Mouse (Mus musculus): ENCODE data around the gene Esrrb. TPM values are rescaled to one million over a fixed set of nuclear protein-coding genes. Genes with fewer than 3 reads are reported as not detected.

Gene Esrrb
- polyA plus RNA-seq, 1 experiment from 2014 or later: 0.74 TPM

DNA sequence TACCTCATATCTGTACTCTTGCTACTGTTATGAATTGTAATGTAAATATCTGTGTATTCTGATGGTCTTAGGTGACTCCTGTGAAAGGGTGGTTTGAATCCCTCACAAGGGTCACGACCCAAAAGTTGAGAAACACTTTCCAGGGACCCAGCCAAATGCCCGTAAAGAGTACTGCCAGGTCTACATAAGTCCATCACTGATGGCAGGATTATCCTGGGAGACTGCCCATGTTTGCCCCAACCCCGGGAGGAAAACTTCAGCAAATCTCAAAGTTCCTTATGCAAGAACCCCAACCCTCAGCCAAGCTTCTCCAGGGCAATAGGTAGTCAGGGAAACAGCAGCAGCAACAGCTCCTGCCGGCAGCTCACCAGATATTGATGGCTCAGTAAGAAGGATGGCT lies 178.6 kb downstream of the Esrrb start:
- Histone ChIP-seq H3K9ac (no peak overlapping the region), H3K36me3 (no peaks in the 10 kb centered on the region), H3K4me1 (no peaks in the 10 kb centered on the region), H3K4me2 (replicated peaks) (no peak overlapping the region), H3K27me3 (peaks cover 14% of the 10 kb centered on the region; the same call in 1 of the 2 replicates), H3K4me3 (no peak overlapping the region), H3K27ac (no peak overlapping the region), H3K9me3 (no peaks in the 10 kb centered on the region)
- no peak for ATAC-seq (ENCODE audit: low FRiP score, low read depth)
- WGBS: 79% methylated on average over 4 of the region's 4 CpGs

DNA sequence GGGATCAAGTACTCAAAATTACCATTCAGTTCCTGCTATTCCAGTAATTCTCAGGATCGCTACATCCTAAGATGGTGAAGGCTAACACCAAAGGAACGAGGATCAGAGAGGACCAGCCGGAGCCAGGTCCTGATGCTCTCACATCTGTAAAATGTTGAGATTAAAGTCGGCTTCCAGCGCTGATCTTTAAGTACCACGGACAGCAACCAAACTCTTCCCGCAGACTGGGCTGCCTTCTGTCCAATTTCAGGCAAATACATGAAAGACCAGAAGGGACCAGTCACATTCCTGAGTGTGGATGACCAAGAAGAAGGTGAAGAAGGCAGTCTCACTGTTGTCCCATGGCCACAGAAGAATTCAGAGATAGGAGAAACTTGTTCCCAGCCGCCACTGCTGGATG lies 186.9 kb downstream of the Esrrb start:
- Histone ChIP-seq H3K4me2 (replicated peaks) (no peak overlapping the region), H3K9me3 (no peaks in the 10 kb centered on the region), H3K4me1 (no peaks in the 10 kb centered on the region), H3K27me3 (peaks cover 4% of the 10 kb centered on the region), H3K9ac (no peak overlapping the region), H3K27ac (no peak overlapping the region), H3K36me3 (no peaks in the 10 kb centered on the region), H3K4me3 (no peak overlapping the region)
- no peak for ATAC-seq (ENCODE audit: low FRiP score, low read depth)
- WGBS: 22% methylated on average over 8 of the region's 8 CpGs

DNA sequence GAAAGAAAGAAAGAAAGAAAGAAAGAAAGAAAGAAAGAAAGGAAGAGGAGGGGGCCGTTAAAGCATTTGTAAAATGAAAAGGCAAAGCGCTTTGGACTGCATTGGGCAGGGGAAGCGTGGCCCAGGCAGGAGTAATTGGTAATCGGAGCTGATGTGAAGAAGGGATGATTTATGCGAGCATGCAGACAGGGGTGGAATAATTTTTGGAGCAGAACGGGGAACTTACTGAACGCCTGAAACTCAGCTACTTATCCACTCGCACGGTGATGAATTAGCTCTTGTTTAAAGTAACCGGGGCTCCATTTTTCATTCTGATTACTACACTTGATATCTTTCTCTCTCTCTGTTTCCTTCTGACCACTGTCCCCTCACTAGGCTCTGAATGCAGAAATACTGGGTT lies 192.1 kb downstream of the Esrrb start:
- WGBS: 57% methylated on average over 10 of the region's 10 CpGs
- H3K36me3 ChIP-seq: no peaks in the 10 kb centered on the region
- H3K9me3 ChIP-seq: no peaks in the 10 kb centered on the region
- no peak for ATAC-seq (ENCODE audit: low FRiP score, low read depth)
- H3K4me2 ChIP-seq (replicated peaks): no peak overlapping the region
- no peak overlapping the region for H3K4me3 ChIP-seq
- no peak overlapping the region for H3K27ac ChIP-seq
- no peak overlapping the region for H3K9ac ChIP-seq
- H3K4me1 ChIP-seq: no peaks in the 10 kb centered on the region
- no peaks in the 10 kb centered on the region; the same call in 1 of the 2 replicates for H3K27me3 ChIP-seq

DNA sequence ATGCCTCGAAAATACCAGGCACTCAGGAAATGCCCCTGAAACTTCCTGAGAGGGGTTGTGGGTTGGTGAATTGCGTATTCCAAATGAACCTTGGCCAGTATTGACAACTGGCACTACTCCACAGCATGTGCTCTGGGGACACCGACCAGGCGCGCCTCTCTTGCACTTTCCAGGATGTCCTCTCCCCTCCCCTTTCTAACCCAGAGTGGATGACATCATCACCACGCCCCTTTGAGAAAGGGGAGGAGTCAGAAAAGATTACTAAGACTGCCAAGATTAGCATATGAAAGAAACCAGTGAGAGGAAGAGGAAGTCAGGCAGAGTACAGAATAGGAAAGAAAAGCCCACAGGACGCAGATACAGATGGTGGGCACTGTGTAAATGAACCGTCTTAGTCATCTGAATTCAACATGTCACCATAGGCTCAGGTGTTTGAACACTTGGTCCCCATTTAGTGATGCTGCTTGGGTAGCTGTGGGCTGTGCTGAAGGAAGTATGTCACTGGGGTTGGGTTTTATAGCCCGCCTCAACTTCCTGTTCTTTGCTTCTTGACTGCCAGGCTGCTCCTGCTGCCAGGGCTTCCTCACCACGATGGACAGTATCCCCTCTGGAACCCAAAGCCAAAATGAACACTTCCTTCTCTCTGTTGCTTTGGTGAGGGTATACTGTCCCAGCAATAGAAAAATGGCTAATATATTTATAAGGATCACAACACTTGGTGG lies 196.0 kb downstream of the Esrrb start:
- H3K9ac ChIP-seq: no peak overlapping the region
- 0 out of 2 replicates have a peak, but pooled peaks cover 2% of the 10 kb centered on the region for H3K27me3 ChIP-seq
- H3K4me3 ChIP-seq: no peak overlapping the region
- no peak overlapping the region for H3K27ac ChIP-seq
- no peaks in the 10 kb centered on the region for H3K36me3 ChIP-seq
- no peak overlapping the region for H3K4me2 ChIP-seq (replicated peaks)
- H3K4me1 ChIP-seq: no peaks in the 10 kb centered on the region
- WGBS: 46% methylated on average over 10 of the region's 10 CpGs
- no peak for ATAC-seq (ENCODE audit: low FRiP score, low read depth)
- no peaks in the 10 kb centered on the region for H3K9me3 ChIP-seq

DNA sequence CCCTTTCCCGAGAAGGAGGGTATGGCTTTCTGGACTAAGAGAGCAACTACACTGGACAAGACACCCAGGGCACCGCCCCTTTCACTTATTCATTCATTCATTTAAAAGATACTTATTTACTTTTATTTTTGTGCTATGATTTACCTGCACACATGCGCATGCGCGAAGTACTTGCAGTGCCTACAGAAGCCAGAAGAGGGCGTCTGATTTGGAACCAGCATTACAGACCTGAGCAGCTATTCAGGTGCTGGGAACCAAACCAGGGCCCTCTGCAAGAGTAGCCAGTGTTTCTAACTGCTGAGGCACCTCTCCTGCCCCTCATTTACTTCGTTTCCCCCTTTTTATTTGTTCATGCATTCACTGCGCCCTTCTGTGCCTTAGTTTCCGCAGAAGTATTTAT lies 198.0 kb downstream of the Esrrb start:
- no peak for ATAC-seq (ENCODE audit: low FRiP score, low read depth)
- Histone ChIP-seq H3K27me3 (0 out of 2 replicates have a peak, but pooled peaks cover 2% of the 10 kb centered on the region), H3K9me3 (no peaks in the 10 kb centered on the region), H3K36me3 (no peaks in the 10 kb centered on the region), H3K9ac (no peak overlapping the region), H3K4me1 (no peaks in the 10 kb centered on the region), H3K27ac (no peak overlapping the region), H3K4me3 (no peak overlapping the region), H3K4me2 (replicated peaks) (no peak overlapping the region)
- 89% methylated on average over 9 of the region's 9 CpGs for WGBS

DNA sequence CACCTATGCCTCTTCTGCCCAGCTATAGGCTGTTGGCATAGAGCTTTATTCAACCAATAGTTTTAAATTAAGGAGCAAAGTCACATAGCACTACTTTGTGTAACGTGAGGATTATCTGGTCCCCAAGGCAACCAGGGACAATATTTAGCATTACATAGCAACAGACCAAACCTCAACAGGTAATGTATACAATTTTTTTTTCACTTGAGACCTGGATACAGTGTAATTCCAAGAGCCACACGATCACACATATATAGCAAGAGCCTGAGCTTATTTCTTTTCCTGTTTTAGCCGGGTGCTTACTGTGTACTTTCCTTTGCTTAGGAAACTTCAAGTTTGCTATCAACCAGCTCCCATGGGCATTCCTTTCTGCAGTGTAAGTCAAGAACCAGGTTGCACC lies 201.8 kb downstream of the Esrrb start:
- 75% methylated on average over 3 of the region's 3 CpGs for WGBS
- no peaks in the 10 kb centered on the region for H3K4me1 ChIP-seq
- H3K27me3 ChIP-seq: 0 out of 2 replicates have a peak, but pooled peaks cover 2% of the 10 kb centered on the region
- no peak overlapping the region for H3K9ac ChIP-seq
- H3K36me3 ChIP-seq: no peaks in the 10 kb centered on the region
- H3K4me2 ChIP-seq (replicated peaks): no peak overlapping the region
- no peak for ATAC-seq (ENCODE audit: low FRiP score, low read depth)
- H3K4me3 ChIP-seq: no peak overlapping the region
- no peak overlapping the region for H3K27ac ChIP-seq
- no peaks in the 10 kb centered on the region for H3K9me3 ChIP-seq

DNA sequence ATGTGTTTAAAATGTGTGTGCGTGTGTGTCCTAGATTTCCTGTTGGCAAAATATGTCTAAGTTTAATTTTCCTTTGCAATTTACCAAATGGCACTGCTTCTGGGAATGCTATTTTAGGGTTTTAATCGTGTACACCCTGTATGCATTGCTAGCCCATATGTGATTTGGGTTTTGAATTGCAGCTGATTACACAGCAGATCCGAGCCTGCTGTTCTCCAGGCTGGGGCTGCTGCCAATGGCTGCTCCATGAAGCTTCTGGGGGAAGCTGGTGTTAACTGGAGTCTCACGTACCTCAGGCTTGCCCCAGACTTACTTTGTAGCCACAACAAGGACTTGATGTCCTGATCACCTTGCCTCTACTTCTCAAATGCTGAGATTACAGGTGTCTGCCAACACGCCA lies 205.1 kb downstream of the Esrrb start:
- ATAC-seq (ENCODE audit: low FRiP score, low read depth): no peak
- no peak overlapping the region for H3K27ac ChIP-seq
- H3K9ac ChIP-seq: no peak overlapping the region
- WGBS: 67% methylated on average over 5 of the region's 5 CpGs
- no peaks in the 10 kb centered on the region for H3K9me3 ChIP-seq
- no peaks in the 10 kb centered on the region for H3K4me1 ChIP-seq
- no peaks in the 10 kb centered on the region for H3K27me3 ChIP-seq
- no peak overlapping the region for H3K4me2 ChIP-seq (replicated peaks)
- no peak overlapping the region for H3K4me3 ChIP-seq
- no peaks in the 10 kb centered on the region for H3K36me3 ChIP-seq

Other genes starting within 250 kb of the Esrrb start
- 20.0 and 20.3 TPM in 2 replicates for gene Gpatch2l, start 119.3 kb upstream of the Esrrb start, polyA plus RNA-seq (2015; fragmentation: Nextera tagmentation; extraction: Ambion mirVana)

Data from limb, embryonic 13.5 days (tissue).